Mouse (Mus musculus) effector memory CD4-positive, alpha-beta T cell, adult 5 months (primary cell): ENCODE results near the gene Daglb. TPM values are rescaled to one million over a fixed set of nuclear protein-coding genes. Genes with fewer than 3 reads are reported as not detected.

Experiments
- polyA plus RNA-seq: library from polyadenylated mRNA; unstranded; fragments of 100-300 nt; shearing (Covaris generic); gene quantifications from one replicate; pipeline ENCODE4 v1.2.1, GENCODE M21; 2017

Gene Daglb
- 8.6 TPM for polyA plus RNA-seq

GRCm38 (mm10) chr5:143464100-143464756, at the start of gene Daglb:
Gene Daglb (plus strand): TSS chr5:143464584.

GRCm38 (mm10) chr5:143527486-143528307, 63.3 kb downstream of the Daglb start, which contains the start of gene Rac1:
Gene Rac1 (minus strand): TSS chr5:143528036.

Other genes with a start within 250 kb of the Daglb start
- not detected for gene Spdye4a, start 237.7 kb upstream of the Daglb start, polyA plus RNA-seq
- 16.7 TPM for gene Zfp12, start 229.4 kb upstream of the Daglb start, polyA plus RNA-seq
- gene Zfp316, start 194.6 kb upstream of the Daglb start, polyA plus RNA-seq: 1.7 TPM
- not detected for gene Zfp853, start 171.0 kb upstream of the Daglb start, polyA plus RNA-seq
- gene E130309D02Rik, start 149.2 kb upstream of the Daglb start, polyA plus RNA-seq: 41.4 TPM
- gene Zdhhc4, start 135.3 kb upstream of the Daglb start, polyA plus RNA-seq: 53.2 TPM
- not detected for gene Grid2ip, start 107.2 kb upstream of the Daglb start, polyA plus RNA-seq
- gene Kdelr2, start 60.7 kb upstream of the Daglb start, polyA plus RNA-seq: 28.6 TPM
- 508 TPM for gene Rac1, start 63.5 kb downstream of the Daglb start, polyA plus RNA-seq
- gene Cyth3, start 157.9 kb downstream of the Daglb start, polyA plus RNA-seq: 43.8 TPM